Mouse (Mus musculus): ENCODE measurements at regions not wholly inside any gene's neighbourhood (a gene's known extent, or its start where the extent isn't known, plus 50 kb on each side); places are given as distances from the start of the nearest gene placed in this dataset.

DNA sequence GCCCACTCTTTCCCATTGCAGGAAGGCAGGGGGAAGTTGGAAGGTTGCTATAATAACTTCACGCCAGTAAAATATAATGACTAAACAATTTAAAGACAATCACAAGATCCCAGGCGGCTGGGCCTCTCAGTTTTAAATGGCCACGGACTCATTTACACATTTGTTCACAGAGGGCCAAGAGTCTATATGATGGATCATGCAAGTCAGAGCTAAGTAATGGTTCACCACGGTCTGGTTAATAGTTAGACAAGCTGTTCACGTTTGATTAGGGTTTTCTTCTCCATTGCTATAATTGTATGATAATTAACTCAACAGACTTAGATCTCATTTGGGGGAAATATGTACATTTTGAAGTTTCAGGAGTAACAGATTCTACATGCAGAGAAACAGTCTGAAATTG lies 170.0 kb downstream of the Ppargc1a start:
- no peak for DNase-seq

DNA sequence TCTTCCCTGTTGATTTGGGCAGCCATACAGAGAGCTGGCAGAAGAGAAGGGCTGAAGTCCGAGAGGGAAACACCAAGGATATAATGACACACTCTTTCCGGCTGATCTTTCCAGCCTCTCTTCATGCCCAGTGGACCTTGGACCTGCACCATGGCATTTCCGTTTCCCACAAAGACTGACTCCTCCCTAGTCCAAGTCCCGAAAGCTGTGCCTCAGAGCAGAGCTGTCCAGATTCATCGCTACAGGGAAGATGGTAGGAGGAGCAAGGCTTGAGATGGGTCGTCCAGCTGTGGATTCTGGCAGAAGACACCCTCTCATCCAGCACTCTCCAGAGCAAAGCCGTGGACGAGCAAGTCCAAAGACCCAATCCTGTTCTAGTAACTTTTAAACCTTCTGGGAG lies 176.2 kb downstream of the Ppargc1a start:
- peak; percentile 5 for DNase-seq

GRCm38 (mm10) chr5:51387751-51388150 lies 179.8 kb downstream of the Ppargc1a start:
- no peak for DNase-seq

DNA sequence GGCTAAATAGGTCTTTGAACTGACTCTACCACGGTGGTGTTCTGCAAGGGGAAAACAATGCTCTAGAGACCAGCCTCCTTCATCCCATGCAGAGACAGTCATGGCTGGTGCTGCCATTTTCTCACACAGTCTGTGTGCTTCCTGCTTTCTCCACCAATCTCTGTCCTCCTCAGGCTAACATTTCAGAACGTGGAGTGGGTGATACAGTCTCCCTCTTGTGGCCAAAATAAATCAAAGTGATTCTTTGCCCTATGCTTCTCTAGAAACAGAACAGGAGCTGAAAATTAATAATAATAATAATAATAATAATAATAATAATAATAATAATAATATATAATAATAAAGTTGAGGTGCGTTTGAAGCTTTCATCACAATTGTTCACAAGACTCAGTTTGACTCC lies 181.1 kb downstream of the Ppargc1a start:
- DNase-seq, result no peak

DNA sequence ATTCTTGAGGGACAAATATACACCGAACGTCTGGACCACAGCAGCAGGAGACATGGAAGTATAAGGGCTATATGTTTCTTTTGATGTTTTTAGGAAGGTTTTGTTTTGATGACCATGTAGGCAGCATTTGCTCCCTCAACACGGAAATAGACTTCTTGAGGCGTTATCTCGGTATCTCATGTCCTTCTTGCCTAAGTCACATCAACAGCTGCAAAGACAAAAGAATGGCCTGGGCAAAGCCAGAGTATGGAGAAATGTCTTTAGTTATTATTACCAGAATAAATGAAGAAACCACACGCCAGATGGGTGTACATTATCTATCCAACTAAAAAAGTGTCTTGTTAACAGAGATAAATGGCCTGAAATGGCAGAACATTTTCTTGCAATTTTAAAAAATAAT lies 183.2 kb downstream of the Ppargc1a start:
- DNase-seq, result no peak

GRCm38 (mm10) chr5:51359101-51359500 lies 208.4 kb downstream of the Ppargc1a start:
- no peak for DNase-seq

GRCm38 (mm10) chr5:51348256-51348655 lies 219.3 kb downstream of the Ppargc1a start:
- DNase-seq, result no peak

DNA sequence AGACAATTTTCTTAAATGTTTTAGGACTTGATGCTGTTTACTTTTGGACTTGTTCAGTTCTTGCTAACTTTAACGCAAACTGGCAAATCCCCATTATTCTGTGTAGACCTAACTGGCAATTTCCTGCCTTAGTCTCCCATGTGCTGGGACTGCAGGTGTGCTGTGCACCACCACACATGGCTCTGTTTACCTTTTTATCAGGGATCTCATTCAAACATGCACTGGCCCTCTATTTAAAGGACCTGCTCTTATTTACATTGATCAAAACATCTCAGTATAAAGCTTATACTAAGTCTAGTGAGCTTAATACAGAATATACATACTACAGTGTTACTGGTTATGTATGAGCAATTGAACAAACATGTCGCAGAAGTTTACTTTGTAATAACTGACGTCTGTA lies 238.4 kb downstream of the Ppargc1a start:
- DNase-seq, result no peak

DNA sequence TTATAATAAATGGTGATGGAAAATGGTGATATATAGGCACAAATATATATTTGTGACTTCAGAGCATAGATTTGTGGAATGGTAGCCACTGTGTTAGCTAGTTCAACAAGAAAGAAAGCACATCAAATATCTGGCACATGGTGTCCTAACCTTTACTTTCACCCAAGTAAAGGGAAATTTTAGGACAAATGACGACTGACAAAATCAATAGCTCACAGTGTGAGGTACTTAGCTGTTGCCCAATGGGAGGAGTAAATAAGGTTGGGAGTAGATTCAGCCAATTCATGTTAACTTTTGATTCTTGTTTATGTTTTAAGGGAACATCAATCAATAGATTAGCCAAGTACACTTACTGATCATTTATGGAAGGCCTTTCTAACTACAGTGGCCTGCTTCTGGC lies 278.3 kb downstream of the Ppargc1a start:
- no peak for DNase-seq

GRCm38 (mm10) chr5:51288234-51288633 lies 279.3 kb downstream of the Ppargc1a start:
- DNase-seq, result no peak

DNA sequence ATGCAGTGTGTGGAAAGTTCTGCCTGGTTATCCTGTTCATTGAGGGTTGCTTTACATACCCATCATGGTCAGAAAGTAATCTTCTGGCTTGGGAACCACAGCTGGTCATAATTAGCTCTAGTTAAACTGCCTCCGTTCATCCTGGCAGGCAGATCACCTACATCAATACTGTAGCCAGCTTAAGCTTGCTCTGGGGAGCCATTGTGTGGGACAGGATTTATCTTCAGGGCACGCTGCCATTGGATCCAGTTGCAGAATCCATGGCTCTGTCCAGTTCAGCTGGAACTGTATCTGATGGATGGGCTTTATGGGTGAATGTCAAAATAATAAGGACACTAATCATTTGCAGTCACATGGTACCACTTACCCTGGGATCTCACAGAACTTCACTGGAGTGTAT lies 326.4 kb downstream of the Ppargc1a start:
- DNase-seq, result peak; percentile 5

- DNase-seq, result no peak
Observed at GRCm38 (mm10) chr5:51234004-51234355, 333.5 kb downstream of the Ppargc1a start.

DNA sequence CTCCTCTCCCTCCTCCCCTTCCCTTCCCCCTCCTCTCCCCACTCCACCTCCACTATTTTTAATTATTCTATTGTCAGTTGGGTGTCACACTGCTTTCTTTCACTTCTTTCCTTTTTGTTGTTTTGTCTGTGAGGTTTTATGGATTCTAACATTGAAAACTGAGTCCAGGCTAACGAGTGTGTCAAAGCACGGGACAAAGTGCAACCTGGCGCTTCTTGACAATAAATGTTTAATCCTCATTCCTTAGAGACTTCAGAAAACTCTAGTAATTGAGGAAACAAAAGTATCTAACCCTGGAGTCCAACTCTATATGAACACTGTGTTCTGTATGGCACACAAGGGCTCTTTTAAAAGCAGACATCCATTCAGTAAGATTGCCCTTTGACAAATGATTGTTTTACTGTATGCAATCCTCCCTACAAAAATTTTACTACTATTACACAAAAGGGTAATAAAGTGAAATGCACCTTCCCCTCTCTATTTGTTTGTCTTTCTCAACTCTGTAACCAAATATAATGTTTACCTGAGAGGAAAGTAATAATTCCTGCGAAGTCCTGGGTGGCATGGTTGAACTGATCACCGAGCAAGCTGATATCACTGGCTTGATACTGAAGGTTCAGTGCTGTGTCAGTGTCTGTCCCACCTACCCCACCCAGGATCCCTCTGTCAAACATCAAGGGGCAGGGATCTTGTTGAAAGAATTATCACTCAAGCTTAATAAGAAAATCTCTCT lies 334.1 kb downstream of the Ppargc1a start:
- no peak for DNase-seq

- peak; percentile 1 for DNase-seq
Observed at GRCm38 (mm10) chr5:51229806-51230205, 337.7 kb downstream of the Ppargc1a start.

DNA sequence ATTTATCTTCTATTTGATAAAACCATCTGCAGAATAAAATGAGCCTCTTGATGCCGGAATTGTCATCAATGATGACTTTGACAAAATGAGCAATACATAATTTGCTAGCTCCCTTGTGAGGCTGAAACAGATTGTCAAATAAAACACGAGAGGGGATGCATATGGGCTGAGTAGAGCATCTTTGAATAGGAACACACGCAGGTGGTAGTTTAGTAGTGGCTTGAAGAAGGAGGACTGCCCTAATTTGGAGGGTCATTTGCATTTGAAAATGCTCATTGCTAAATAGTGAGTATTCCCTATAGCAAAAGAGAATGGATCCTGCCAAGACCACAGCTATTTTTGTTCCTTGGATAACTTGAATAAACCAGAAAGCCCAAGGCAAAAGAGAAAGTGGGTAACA lies 339.5 kb downstream of the Ppargc1a start:
- no peak for DNase-seq

DNA sequence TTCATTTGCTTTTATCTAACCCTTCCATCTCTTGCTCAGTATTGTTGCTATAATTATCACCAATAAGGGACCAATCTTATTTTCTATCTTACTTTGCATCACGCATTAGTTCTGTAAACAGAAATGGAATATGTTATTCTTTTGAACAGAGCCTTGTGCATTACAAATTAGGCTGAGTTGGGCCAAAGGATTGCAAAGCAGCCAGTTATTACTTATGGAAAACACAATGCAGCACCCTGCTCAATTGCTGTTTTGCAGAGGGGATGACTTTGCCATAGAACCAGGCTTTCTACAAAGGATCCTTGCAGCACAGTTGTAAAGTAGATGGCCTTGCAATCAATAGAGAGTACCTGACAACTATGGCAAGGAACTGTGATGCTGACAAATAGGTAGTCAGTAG lies 364.3 kb downstream of the Ppargc1a start:
- no peak for DNase-seq

DNA sequence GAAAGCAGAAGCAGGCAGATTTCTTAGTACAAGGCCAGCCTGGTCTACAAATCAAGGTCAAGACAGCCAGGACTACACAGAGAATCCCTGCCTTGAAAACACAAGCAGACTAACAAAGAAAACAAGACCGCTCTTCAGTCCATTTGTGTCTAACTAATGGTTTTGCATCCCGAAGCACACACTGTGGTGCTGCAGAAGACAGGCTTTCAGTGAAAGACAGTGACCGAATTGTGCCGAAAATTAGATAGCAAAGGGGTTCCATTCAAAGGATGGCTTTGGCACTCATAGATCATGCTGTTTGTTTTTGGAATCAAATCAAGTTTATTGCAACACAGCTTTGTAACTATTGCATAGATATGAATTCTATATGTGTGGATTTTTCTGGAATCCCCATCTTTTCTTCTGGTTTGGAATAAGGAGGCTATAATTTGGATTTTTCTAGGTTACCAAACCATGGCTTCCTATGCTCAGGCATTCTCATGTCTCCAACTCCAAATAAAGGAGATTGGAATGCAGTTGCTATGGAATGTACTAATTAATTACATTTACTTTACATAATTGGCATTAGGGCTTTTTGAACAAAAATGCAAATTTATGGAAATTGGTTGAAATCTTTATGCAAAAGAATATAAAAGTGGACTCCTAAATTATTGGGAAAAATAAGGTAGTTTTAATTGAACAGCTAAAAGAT lies 364.9 kb downstream of the Ppargc1a start:
- DNase-seq, result no peak

DNA sequence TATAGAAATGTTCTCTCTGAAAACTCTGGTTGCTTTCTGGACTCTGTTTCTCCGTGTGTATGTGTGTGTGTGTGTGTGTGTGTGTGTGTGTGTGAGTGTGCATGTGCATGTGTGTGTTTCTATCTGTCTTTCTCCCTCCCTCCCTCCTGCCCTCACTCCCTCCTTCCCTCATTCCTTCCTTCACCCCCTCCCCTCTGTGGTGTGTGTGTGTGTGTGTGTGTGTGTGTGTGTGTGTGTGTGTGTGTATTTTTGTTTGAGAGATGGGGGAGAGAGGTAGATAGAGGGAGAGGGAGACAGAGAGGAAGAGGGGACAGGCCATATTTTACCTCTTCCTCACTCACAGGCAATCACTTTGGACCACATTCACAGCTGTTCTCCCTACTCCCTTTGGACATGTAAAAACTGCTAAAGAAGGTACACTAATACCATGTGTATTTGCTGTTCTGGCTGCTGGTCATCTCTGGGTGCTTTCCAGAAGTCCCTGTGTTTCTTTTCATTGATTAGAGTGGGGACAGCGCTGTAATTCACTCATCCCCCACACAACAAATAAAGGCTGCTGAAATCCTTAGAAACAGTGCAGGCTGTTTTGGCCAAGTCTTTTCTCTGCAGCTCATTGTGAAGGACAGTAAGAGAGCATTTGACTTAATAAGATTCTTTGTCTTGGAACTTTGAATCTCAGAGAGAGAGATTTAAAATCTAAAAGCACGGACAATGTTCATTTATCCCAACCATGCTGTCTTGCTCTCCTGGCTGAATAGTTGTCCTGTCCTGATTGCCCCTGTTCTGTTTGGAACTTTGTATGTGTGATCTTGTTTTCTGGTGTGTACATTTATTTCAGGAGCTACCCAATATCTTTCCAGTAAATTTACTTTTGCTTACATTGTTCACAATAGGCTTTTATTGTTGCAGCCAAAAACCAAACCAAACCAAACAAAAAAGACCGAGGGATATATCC lies 370.9 kb downstream of the Ppargc1a start:
- DNase-seq, result no peak

GRCm38 (mm10) chr5:51190661-51191060 lies 376.9 kb downstream of the Ppargc1a start:
- DNase-seq, result no peak

GRCm38 (mm10) chr5:51169828-51170227 lies 397.7 kb downstream of the Ppargc1a start:
- no peak for DNase-seq

DNA sequence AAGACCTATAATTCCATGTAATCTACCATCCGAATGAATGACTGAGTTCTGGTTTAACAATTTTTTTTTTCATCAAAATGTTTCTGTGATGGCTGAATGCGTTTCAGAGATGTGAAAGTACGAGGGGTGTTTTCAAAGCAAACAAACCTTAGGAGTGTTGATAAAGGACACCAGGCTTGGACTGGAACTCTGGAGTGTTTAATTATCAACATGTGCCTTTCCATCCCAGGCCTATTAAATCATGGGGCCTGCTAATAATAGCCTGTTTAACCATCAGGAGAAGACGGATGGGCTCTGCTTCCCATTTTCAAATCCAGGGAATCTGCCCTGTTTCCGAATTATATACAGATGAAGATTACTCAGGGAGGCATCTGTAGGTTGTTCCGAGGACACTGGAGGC lies 399.3 kb downstream of the Ppargc1a start:
- DNase-seq, result no peak

GRCm38 (mm10) chr5:51156901-51157300 lies 410.6 kb downstream of the Ppargc1a start:
- no peak for DNase-seq

- DNase-seq, result no peak
Observed at GRCm38 (mm10) chr5:51144842-51145241, 422.7 kb downstream of the Ppargc1a start.

Data from adrenal gland, adult 2 months (tissue).